Mouse (Mus musculus) stomach, embryonic 14.5 days (tissue): Measurements from ENCODE around the gene Gm42421. TPM values are rescaled to one million over a fixed set of nuclear protein-coding genes. Genes with fewer than 3 reads are reported as not detected.

Experiments
- ATAC-seq: fragments of 200-750 bp; cut with Nextera tagmentation; 2 replicates; pipeline ENCODE4 v1.8.0; 2017; ENCODE audit warnings: low read depth, moderate TSS enrichment; ENCODE audit not compliant: insufficient number of reproducible peaks, insufficient read depth, low FRiP score
- H3K27ac ChIP-seq: fragments of 300-500 bp; sonication (generic); 2 replicates; pipeline ENCODE4 v1.5.1; 2014; ENCODE audit warnings: mild to moderate bottlenecking, low read length, moderate library complexity, mixed read lengths
- H3K27me3 ChIP-seq: fragments of 300-500 bp; sonication (generic); 2 replicates; pipeline ENCODE4 v1.6.1; 2014; ENCODE audit warnings: low read length, control low read depth, mixed read lengths; ENCODE audit not compliant: control insufficient read depth, insufficient read depth
- H3K36me3 ChIP-seq: fragments of 300-500 bp; sonication (generic); 2 replicates; pipeline ENCODE4 v1.6.1; 2014; ENCODE audit warnings: mild to moderate bottlenecking, control low read depth, low read length, moderate library complexity, mixed read lengths; ENCODE audit not compliant: control insufficient read depth, insufficient read depth
- H3K4me1 ChIP-seq: fragments of 300-500 bp; sonication (generic); 2 replicates; pipeline ENCODE4 v1.6.1; 2014; ENCODE audit warnings: low read length, control low read depth, mixed read lengths; ENCODE audit not compliant: control insufficient read depth, insufficient read depth
- H3K4me2 ChIP-seq: fragments of 300-500 bp; sonication (generic); replicated peaks from 2 replicates; pipeline ENCODE4 v1.6.1; 2014; ENCODE audit warnings: low read depth, low read length, control low read depth
- H3K4me3 ChIP-seq: fragments of 300-500 bp; sonication (generic); 2 replicates; pipeline ENCODE4 v1.5.1; 2014; ENCODE audit warnings: low read depth, low read length, control low read depth
- H3K9ac ChIP-seq: fragments of 300-500 bp; sonication (generic); replicated peaks from 2 replicates; pipeline ENCODE4 v1.6.1; 2014; ENCODE audit warnings: low read depth, mild to moderate bottlenecking, control low read depth, low read length, moderate library complexity, mixed read lengths
- H3K9me3 ChIP-seq: fragments of 300-500 bp; sonication (generic); 2 replicates; pipeline ENCODE4 v1.6.1; 2016; ENCODE audit warnings: low read depth, low read length, control low read depth; ENCODE audit not compliant: control insufficient read depth
- WGBS: fragments of 180-500 bp; shearing (Covaris S2); extraction: QIAGEN DNeasy Blood & Tissue Kit; methylation state at CpG from one replicate; pipeline ENCODE4 v1.1.7; 2014; 5-methylcytosine and 5-hydroxymethylcytosine counted together
- polyA plus RNA-seq: library from polyadenylated mRNA; unstranded; fragments of >200 nt; fragmentation: Nextera tagmentation; extraction: Ambion mirVana; gene quantifications from 2 replicates; pipeline ENCODE4 v1.2.1, GENCODE M21; 2014

The Gm42421 gene
- polyA plus RNA-seq, result 0.65 TPM in 1 of 2 replicates, not detected in the other

DNA sequence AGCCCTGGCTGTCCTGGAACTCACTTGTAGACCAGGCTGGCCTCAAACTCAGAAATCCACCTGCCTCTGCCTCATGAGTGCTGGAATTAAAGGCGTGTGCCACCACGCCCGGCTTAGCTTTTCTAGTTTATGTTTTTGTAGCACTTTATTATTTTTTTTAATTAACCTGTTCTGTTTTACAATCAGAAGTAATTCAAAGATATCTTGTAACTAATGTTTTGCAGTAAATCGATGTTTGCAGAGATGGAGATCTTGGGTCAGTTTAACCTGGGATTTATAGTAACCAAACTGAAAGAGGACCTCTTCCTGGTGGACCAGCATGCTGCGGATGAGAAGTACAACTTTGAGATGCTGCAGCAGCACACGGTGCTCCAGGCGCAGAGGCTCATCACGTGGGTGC, at the start of gene Gm42421:
Gene Gm42421, plus strand, starts transcription at position 301 of the 400 bp plus-strand sequence.
- H3K9me3 ChIP-seq, result no peaks in the 10 kb centered on the region
- peaks cover 46% of the 10 kb centered on the region for H3K36me3 ChIP-seq
- ATAC-seq, result no peak
- no peak within 1 kb of the TSS for H3K27ac ChIP-seq
- H3K4me3 ChIP-seq, result no peak within 1 kb of the TSS
- no peak within 1 kb of the TSS for H3K9ac ChIP-seq
- no peaks in the 10 kb centered on the region for H3K27me3 ChIP-seq
- no peak within 1 kb of the TSS for H3K4me2 ChIP-seq
- H3K4me1 ChIP-seq, result no peaks in the 10 kb centered on the region
- 95% methylated on average over 8 of the region's 8 CpGs for whole genome bisulfite sequencing

- Histone ChIP-seq H3K27me3 (no peaks in the 10 kb centered on the region), H3K27ac (no peak overlapping the region), H3K4me1 (no peaks in the 10 kb centered on the region), H3K9me3 (0 out of 2 replicates have a peak, but pooled peaks cover 2% of the 10 kb centered on the region), H3K36me3 (peaks cover 66% of the 10 kb centered on the region), H3K9ac (no peak overlapping the region), H3K4me3 (no peak overlapping the region), H3K4me2 (no peak overlapping the region)
- whole genome bisulfite sequencing, result 96% methylated on average over 3 of the region's 3 CpGs
- ATAC-seq, result no peak
Observed at GRCm38 (mm10) chr5:143885274-143885673, 42.7 kb upstream of the Gm42421 start.

GRCm38 (mm10) chr5:143890741-143891140, 37.2 kb upstream of the Gm42421 start:
- H3K36me3 ChIP-seq, result peaks cover 33% of the 10 kb centered on the region
- WGBS, result 65% methylated on average over 6 of the region's 6 CpGs
- H3K27me3 ChIP-seq, result no peaks in the 10 kb centered on the region

DNA sequence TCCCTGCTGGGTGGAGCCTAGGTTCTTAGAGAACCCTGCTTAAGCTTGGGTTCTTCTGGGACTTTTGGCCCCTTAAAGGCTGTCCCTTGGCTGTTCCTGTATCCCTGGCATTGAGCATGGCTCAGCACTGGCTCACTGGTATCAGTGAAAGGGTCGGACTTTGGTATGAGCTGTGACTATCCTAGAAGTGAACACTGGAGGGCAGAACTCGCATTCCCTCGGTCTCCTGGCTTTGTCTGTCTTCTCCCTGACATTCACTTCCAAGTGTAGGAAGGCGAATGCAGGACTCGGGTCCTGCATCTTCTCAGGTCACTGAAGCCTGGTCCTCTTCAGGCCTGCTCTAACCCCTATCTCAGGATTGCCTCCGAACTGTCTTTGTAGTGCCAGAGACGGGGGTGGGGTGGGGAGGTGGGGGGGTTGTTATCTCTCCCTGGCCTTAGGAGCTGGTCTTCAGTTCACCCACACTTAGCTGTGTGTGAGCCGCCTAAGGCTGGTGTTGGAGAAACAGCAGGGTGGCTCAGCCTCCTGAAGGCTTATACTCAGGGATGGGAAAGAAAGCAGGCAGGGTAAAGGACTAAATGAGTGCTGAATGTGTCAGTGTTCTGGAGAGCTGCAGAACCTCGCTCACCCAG, 35.6 kb upstream of the Gm42421 start:
- 68% methylated on average over 9 of the region's 9 CpGs for WGBS

More at GRCm38 (mm10) chr5:143890741-143891140, 37.2 kb upstream of the Gm42421 start:
- no peak overlapping the region for H3K4me3 ChIP-seq
- H3K9ac ChIP-seq, result no peak overlapping the region
- 0 out of 2 replicates have a peak, but pooled peaks cover under 1% of the 10 kb centered on the region for H3K9me3 ChIP-seq
- no peak overlapping the region for H3K4me2 ChIP-seq
- H3K4me1 ChIP-seq, result no peaks in the 10 kb centered on the region
- no peak overlapping the region for H3K27ac ChIP-seq
- ATAC-seq, result no peak

GRCm38 (mm10) chr5:143893396-143893795, 34.6 kb upstream of the Gm42421 start:
- Histone ChIP-seq H3K4me2 (no peak overlapping the region), H3K27ac (no peak overlapping the region), H3K27me3 (no peaks in the 10 kb centered on the region), H3K9me3 (no peaks in the 10 kb centered on the region), H3K36me3 (peaks cover 32% of the 10 kb centered on the region), H3K4me3 (no peak overlapping the region), H3K9ac (no peak overlapping the region), H3K4me1 (no peaks in the 10 kb centered on the region)
- ATAC-seq, result no peak
- WGBS, result 83% methylated on average over 5 of the region's 5 CpGs

More for the DNA sequence above, 35.6 kb upstream of the Gm42421 start:
- H3K27ac ChIP-seq, result no peak overlapping the region
- H3K4me2 ChIP-seq, result no peak overlapping the region
- H3K9ac ChIP-seq, result no peak overlapping the region
- no peak overlapping the region for H3K4me3 ChIP-seq
- no peaks in the 10 kb centered on the region for H3K9me3 ChIP-seq
- H3K27me3 ChIP-seq, result no peaks in the 10 kb centered on the region
- no peak for ATAC-seq
- H3K4me1 ChIP-seq, result no peaks in the 10 kb centered on the region
- peaks cover 27% of the 10 kb centered on the region for H3K36me3 ChIP-seq

- WGBS, result 86% methylated on average over 14 of the region's 14 CpGs
- Histone ChIP-seq H3K4me2 (no peak within 1 kb of the TSS), H3K4me1 (no peaks in the 10 kb centered on the region), H3K36me3 (peaks cover 38% of the 10 kb centered on the region), H3K27me3 (no peaks in the 10 kb centered on the region), H3K27ac (no peak within 1 kb of the TSS), H3K9ac (no peak within 1 kb of the TSS), H3K4me3 (no peak within 1 kb of the TSS), H3K9me3 (no peaks in the 10 kb centered on the region)
- ATAC-seq, result no peak
Observed at GRCm38 (mm10) chr5:143897635-143898330, 30.2 kb upstream of the Gm42421 start, which contains the start of gene Ankrd61. Gene Ankrd61 (minus strand): TSS chr5:143897685.

- no peak overlapping the region for H3K4me3 ChIP-seq
- no peaks in the 10 kb centered on the region for H3K4me1 ChIP-seq
- ATAC-seq, result no peak
- H3K27me3 ChIP-seq, result no peaks in the 10 kb centered on the region
- H3K4me2 ChIP-seq, result no peak overlapping the region
- no peak overlapping the region for H3K27ac ChIP-seq
- peaks cover 62% of the 10 kb centered on the region for H3K36me3 ChIP-seq
- no peaks in the 10 kb centered on the region for H3K9me3 ChIP-seq
- no peak overlapping the region for H3K9ac ChIP-seq
- 79% methylated on average over 3 of the region's 3 CpGs for WGBS
Observed at GRCm38 (mm10) chr5:143902111-143902510, 25.9 kb upstream of the Gm42421 start.

- Histone ChIP-seq H3K27ac (no peak overlapping the region), H3K9ac (no peak overlapping the region), H3K9me3 (no peaks in the 10 kb centered on the region), H3K4me3 (no peak overlapping the region), H3K36me3 (peaks cover 52% of the 10 kb centered on the region), H3K27me3 (no peaks in the 10 kb centered on the region), H3K4me1 (peaks cover 8% of the 10 kb centered on the region; the same call in 1 of the 2 replicates), H3K4me2 (no peak overlapping the region)
- 86% methylated on average over 4 of the region's 4 CpGs for WGBS
- no peak for ATAC-seq
Observed at GRCm38 (mm10) chr5:143903813-143904212, 24.2 kb upstream of the Gm42421 start.
